ENCODE assay signal across 21 mouse cellular contexts in the genomic region with DNA sequence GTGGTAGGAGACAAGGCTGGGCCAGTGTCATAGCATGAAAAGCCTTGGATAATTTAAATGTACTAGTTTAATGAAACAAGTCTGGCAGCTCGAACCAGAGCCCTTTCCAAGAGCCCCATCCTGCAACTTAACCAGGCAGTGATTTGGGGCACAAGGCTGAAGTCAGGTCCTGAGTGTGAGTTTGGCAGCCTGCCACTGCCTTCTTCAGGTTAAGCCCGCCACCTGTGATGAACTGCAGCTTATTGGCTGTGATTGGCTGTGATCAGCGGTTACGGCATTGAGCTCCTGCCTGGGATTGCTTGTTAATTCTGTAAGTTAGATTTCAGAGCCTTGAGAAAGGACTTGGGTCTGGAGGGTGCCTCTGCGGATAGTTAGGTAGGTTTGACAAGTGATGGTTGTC.
"Had no signal": no experiment of that assay in that cellular context is flagged by ENCODE, and none has a peak within 500 bp of the region (broad histone marks: within the 10 kb centered on the region; RNA-seq: fewer than 3 reads in every experiment).

No protein-coding gene starts in this region.

- H3K4me1 ChIP-seq: heart, embryonic 12.5 days; hindbrain, embryonic 15.5 days; liver, embryonic 12.5 days had no signal

- DNase-seq: gastrocnemius, postnatal 14 days; gastrocnemius, postnatal 36 days; heart, adult 18-20 months; heart, postnatal 10 days; kidney, adult 11 months; kidney, adult 2 months; kidney, adult 9 months; kidney, postnatal 14 days; kidney, postnatal 36 days; layer of hippocampus, adult 9-11 months; layer of hippocampus, postnatal 36 days had no signal

- H3K27me3 ChIP-seq: heart, embryonic 12.5 days; hindbrain, embryonic 13.5 days; hindbrain, embryonic 15.5 days; kidney, embryonic 15.5 days; limb, embryonic 13.5 days; limb, embryonic 15.5 days; liver, embryonic 12.5 days had no signal

- H3K36me3 ChIP-seq: hindbrain, embryonic 13.5 days; hindbrain, embryonic 15.5 days; liver, embryonic 12.5 days had no signal

- H3K27ac ChIP-seq: hindbrain, embryonic 13.5 days; hindbrain, embryonic 15.5 days; hindbrain, postnatal 0 days; kidney, embryonic 15.5 days; kidney, postnatal 0 days; limb, embryonic 13.5 days; limb, embryonic 15.5 days; liver, embryonic 12.5 days; liver, embryonic 14.5 days had no signal

- H3K9me3 ChIP-seq: heart, embryonic 12.5 days; hindbrain, embryonic 13.5 days; hindbrain, embryonic 15.5 days; kidney, embryonic 15.5 days; limb, embryonic 13.5 days; limb, embryonic 15.5 days; liver, embryonic 12.5 days had no signal

- H3K4me3 ChIP-seq: heart, embryonic 12.5 days; hindbrain, embryonic 13.5 days; hindbrain, embryonic 15.5 days; kidney, embryonic 15.5 days; limb, embryonic 13.5 days; limb, embryonic 15.5 days; liver, embryonic 12.5 days had no signal
